Comparison of ENCODE assay signal across 9 mouse cellular contexts in the genomic region with DNA sequence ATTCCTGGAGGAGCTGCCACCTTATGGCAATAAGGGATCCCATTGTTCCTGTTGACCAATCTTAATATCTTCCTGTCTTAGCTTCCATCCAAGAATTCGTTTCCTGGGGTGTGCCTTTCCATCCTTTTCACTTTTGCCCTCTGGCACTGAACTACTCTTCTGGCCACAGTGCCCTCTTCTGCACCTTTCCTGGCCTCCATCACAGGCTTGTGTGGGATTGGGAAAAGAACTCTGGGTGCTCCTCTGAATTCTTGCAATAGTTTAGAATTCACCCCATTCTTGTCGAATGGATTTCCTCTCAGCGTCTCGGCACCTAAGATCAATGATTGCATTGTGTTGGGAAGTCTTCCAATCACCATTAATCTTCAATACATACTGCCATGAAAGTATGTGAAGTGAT. TPM values are rescaled to one million over a fixed set of nuclear protein-coding genes. Genes with fewer than 3 reads are reported as not detected.
DNase-seq lines count a peak whose midpoint lies in the region; ATAC-seq and TF ChIP-seq lines count a peak whose summit lies in the region.
"Had no signal": no experiment of that assay in that cellular context is flagged by ENCODE, and none has a peak within 500 bp of the region (broad histone marks: within the 10 kb centered on the region; RNA-seq: fewer than 3 reads in every experiment).

No protein-coding gene starts in this region.

- H3K4me3 ChIP-seq in lung, embryonic 14.5 days (ENCODE audit: low read depth, low read length), result no peak overlapping the region
- H3K4me3 ChIP-seq in forebrain, embryonic 15.5 days, result peak overlapping the region; percentile 94; the same call in 1 of the 2 replicates
- H3K4me3 ChIP-seq in limb, embryonic 15.5 days, result peak overlapping the region; percentile 73; the same call in 1 of the 2 replicates
- peak overlapping the region; percentile 82; the same call in 1 of the 2 replicates for H3K4me3 ChIP-seq in stomach, embryonic 15.5 days (replicated peaks)

- TF ChIP-seq CTCF in lung, embryonic 14.5 days (IDR thresholded peaks at IDR 0.05; ENCODE audit: low read depth), result no peak

- H3K27ac ChIP-seq in lung, embryonic 14.5 days (ENCODE audit: low read depth), result no peak overlapping the region
- no peak overlapping the region for H3K27ac ChIP-seq in forebrain, embryonic 15.5 days (replicated peaks)
- no peak overlapping the region for H3K27ac ChIP-seq in limb, embryonic 15.5 days
- peak overlapping the region; percentile 88 for H3K27ac ChIP-seq in stomach, embryonic 15.5 days

- no peak overlapping the region for H3K9ac ChIP-seq in lung, embryonic 14.5 days
- H3K9ac ChIP-seq in forebrain, embryonic 15.5 days (replicated peaks), result no peak overlapping the region
- H3K9ac ChIP-seq in limb, embryonic 15.5 days, result no peak overlapping the region; the same call in 1 of the 2 replicates
- no peak overlapping the region for H3K9ac ChIP-seq in stomach, embryonic 15.5 days

- H3K9me3 ChIP-seq in lung, embryonic 14.5 days (ENCODE audit: low read depth, low read length), result no peaks in the 10 kb centered on the region
- no peaks in the 10 kb centered on the region for H3K9me3 ChIP-seq in forebrain, embryonic 15.5 days
- no peaks in the 10 kb centered on the region for H3K9me3 ChIP-seq in limb, embryonic 15.5 days
- no peaks in the 10 kb centered on the region for H3K9me3 ChIP-seq in stomach, embryonic 15.5 days

- no peaks in the 10 kb centered on the region for H3K36me3 ChIP-seq in lung, embryonic 14.5 days (ENCODE audit: insufficient read depth)
- no peaks in the 10 kb centered on the region for H3K36me3 ChIP-seq in forebrain, embryonic 15.5 days
- no peaks in the 10 kb centered on the region for H3K36me3 ChIP-seq in limb, embryonic 15.5 days
- no peaks in the 10 kb centered on the region for H3K36me3 ChIP-seq in stomach, embryonic 15.5 days

- ATAC-seq in lung, embryonic 14.5 days (ENCODE audit: insufficient read depth), result no peak
- ATAC-seq in forebrain, embryonic 15.5 days (replicated peaks), result no peak
- ATAC-seq in limb, embryonic 15.5 days (ENCODE audit: insufficient number of reproducible peaks, low FRiP score, low TSS enrichment, low read depth), result no peak
- ATAC-seq in stomach, embryonic 15.5 days (ENCODE audit: insufficient read depth, low FRiP score, low read depth), result no peak

- DNase-seq in lung, embryonic 14.5 days, result no peak
- no peak for DNase-seq in lung, postnatal 10 days
- no peak for DNase-seq in frontal cortex, postnatal 10 days (ENCODE audit: low spot score in 2 of 2)
- no peak for DNase-seq in lung, postnatal 4 days

- peaks cover 10% of the 10 kb centered on the region; the same call in 1 of the 2 replicates for H3K4me1 ChIP-seq in lung, embryonic 14.5 days (ENCODE audit: insufficient read depth)
- H3K4me1 ChIP-seq in forebrain, embryonic 15.5 days, result peaks cover 17% of the 10 kb centered on the region
- H3K4me1 ChIP-seq in limb, embryonic 15.5 days, result peaks cover 14% of the 10 kb centered on the region
- H3K4me1 ChIP-seq in stomach, embryonic 15.5 days, result peaks cover 9% of the 10 kb centered on the region; the same call in 1 of the 2 replicates

- peak overlapping the region; percentile 75 for H3K4me2 ChIP-seq in lung, embryonic 14.5 days
- H3K4me2 ChIP-seq in forebrain, embryonic 15.5 days (replicated peaks), result peak overlapping the region; percentile 79
- H3K4me2 ChIP-seq in limb, embryonic 15.5 days, result peak overlapping the region; percentile 72
- peak overlapping the region; percentile 80 for H3K4me2 ChIP-seq in stomach, embryonic 15.5 days

- WGBS in lung, embryonic 14.5 days, result 24% methylated on average over 4 of the region's 4 CpGs
- WGBS in forebrain, embryonic 15.5 days, result 46% methylated on average over 4 of the region's 4 CpGs
- WGBS in limb, embryonic 15.5 days, result 42% methylated on average over 4 of the region's 4 CpGs
- 21% methylated on average over 4 of the region's 4 CpGs for WGBS in stomach, embryonic 15.5 days

- H3K27me3 ChIP-seq in lung, embryonic 14.5 days (ENCODE audit: insufficient read depth, low read length), result no peaks in the 10 kb centered on the region
- H3K27me3 ChIP-seq in forebrain, embryonic 15.5 days, result no peaks in the 10 kb centered on the region
- no peaks in the 10 kb centered on the region for H3K27me3 ChIP-seq in limb, embryonic 15.5 days
- H3K27me3 ChIP-seq in stomach, embryonic 15.5 days (replicated peaks), result no peaks in the 10 kb centered on the region

RNA-seq across cellular contexts. Expression of a gene that starts 11.3 kb away (rescaled TPM):
- polyA plus RNA-seq in lung, embryonic 14.5 days (2014; fragmentation: Nextera tagmentation; extraction: Ambion mirVana), result not detected in 2 replicates
- not detected in 2 replicates for polyA plus RNA-seq in forebrain, embryonic 15.5 days (2015; fragmentation: Nextera tagmentation; extraction: Ambion mirVana)
- polyA plus RNA-seq in limb, embryonic 15.5 days (2015; fragmentation: Nextera tagmentation; extraction: Ambion mirVana), result not detected in 2 replicates
- not detected in 2 replicates for polyA plus RNA-seq in stomach, embryonic 15.5 days (2015; fragmentation: Nextera tagmentation; extraction: Ambion mirVana)
- polyA plus RNA-seq: adrenal gland, adult 2 months; testis, adult 2 months had no signal

RNA-seq across cellular contexts. Expression of a gene that starts 49.1 kb away (rescaled TPM):
- 20.5 and 21.2 TPM in 2 replicates for polyA plus RNA-seq in lung, embryonic 14.5 days (2014; fragmentation: Nextera tagmentation; extraction: Ambion mirVana)
- 26.4 and 27.5 TPM in 2 replicates for polyA plus RNA-seq in forebrain, embryonic 15.5 days (2015; fragmentation: Nextera tagmentation; extraction: Ambion mirVana)
- polyA plus RNA-seq in limb, embryonic 15.5 days (2015; fragmentation: Nextera tagmentation; extraction: Ambion mirVana), result 12.4 and 13.0 TPM in 2 replicates
- 12.9 and 14.2 TPM in 2 replicates for polyA plus RNA-seq in stomach, embryonic 15.5 days (2015; fragmentation: Nextera tagmentation; extraction: Ambion mirVana)

RNA-seq across cellular contexts. Expression of a gene that starts 49.2 kb away (rescaled TPM):
- 35.6 and 36.0 TPM in 2 replicates for polyA plus RNA-seq in lung, embryonic 14.5 days (2014; fragmentation: Nextera tagmentation; extraction: Ambion mirVana)
- 37.5 and 38.4 TPM in 2 replicates for polyA plus RNA-seq in forebrain, embryonic 15.5 days (2015; fragmentation: Nextera tagmentation; extraction: Ambion mirVana)
- 30.0 and 32.8 TPM in 2 replicates for polyA plus RNA-seq in limb, embryonic 15.5 days (2015; fragmentation: Nextera tagmentation; extraction: Ambion mirVana)
- 25.8 and 27.5 TPM in 2 replicates for polyA plus RNA-seq in stomach, embryonic 15.5 days (2015; fragmentation: Nextera tagmentation; extraction: Ambion mirVana)
